Mouse (Mus musculus) neural tube, embryonic 14.5 days (tissue): ENCODE measurements around the gene Mydgf. TPM values are rescaled to one million over a fixed set of nuclear protein-coding genes. Genes with fewer than 3 reads are reported as not detected.

Source experiments
- ATAC-seq: fragments of 200-750 bp; cut with Nextera tagmentation; 2 replicates; pipeline ENCODE4 v1.8.0; 2017; ENCODE audit warnings: low read depth, mild to moderate bottlenecking, moderate TSS enrichment, moderate library complexity
- H3K27ac ChIP-seq: fragments of 300-500 bp; sonication (generic); 2 replicates; pipeline ENCODE4 v1.5.1; 2014; ENCODE audit warnings: low read depth, mild to moderate bottlenecking, control low read depth, low read length, moderate library complexity, mixed read lengths
- H3K27me3 ChIP-seq: fragments of 300-500 bp; sonication (generic); 2 replicates; pipeline ENCODE4 v1.6.1; 2014; ENCODE audit warnings: low read length; ENCODE audit not compliant: control insufficient read depth, insufficient read depth
- H3K36me3 ChIP-seq: fragments of 300-500 bp; sonication (generic); 2 replicates; pipeline ENCODE4 v1.6.1; 2014; ENCODE audit warnings: low read length, mixed read lengths; ENCODE audit not compliant: control insufficient read depth, insufficient read depth
- H3K4me1 ChIP-seq: fragments of 300-500 bp; sonication (generic); 2 replicates; pipeline ENCODE4 v1.6.1; 2014; ENCODE audit warnings: low read length; ENCODE audit not compliant: control insufficient read depth, insufficient read depth
- H3K4me2 ChIP-seq: fragments of 300-500 bp; sonication (generic); 2 replicates; pipeline ENCODE4 v1.6.1; 2014; ENCODE audit warnings: mild to moderate bottlenecking, low read depth, low read length, control low read depth
- H3K4me3 ChIP-seq: fragments of 300-500 bp; sonication (generic); 2 replicates; pipeline ENCODE4 v1.5.1; 2014; ENCODE audit warnings: low read depth, low read length, control low read depth, mixed read lengths
- H3K9ac ChIP-seq: fragments of 300-500 bp; sonication (generic); replicated peaks from 2 replicates; pipeline ENCODE4 v1.6.1; 2014; ENCODE audit warnings: low read depth, mild to moderate bottlenecking, control low read depth, low read length, mixed read lengths
- H3K9me3 ChIP-seq: fragments of 300-500 bp; sonication (generic); 2 replicates; pipeline ENCODE4 v1.6.1; 2016; ENCODE audit warnings: low read length; ENCODE audit not compliant: control insufficient read depth
- WGBS: fragments of 180-500 bp; shearing (Covaris S2); extraction: QIAGEN DNeasy Blood & Tissue Kit; methylation state at CpG from one replicate; pipeline ENCODE4 v1.1.7; 2014; 5-methylcytosine and 5-hydroxymethylcytosine counted together
- polyA plus RNA-seq: library from polyadenylated mRNA; unstranded; fragments of >200 nt; fragmentation: Nextera tagmentation; extraction: Ambion mirVana; gene quantifications from 2 replicates; pipeline ENCODE4 v1.2.1, GENCODE M21; 2014

Mydgf gene
- polyA plus RNA-seq, 1 experiment from 2014 or later: 68.6 TPM

GRCm38 (mm10) chr17:56173401-56174046 lies 10.2 kb downstream of the Mydgf start:
- H3K36me3 ChIP-seq: peaks cover 20% of the 10 kb centered on the region
- H3K4me2 ChIP-seq: no peak overlapping the region
- H3K9me3 ChIP-seq: no peaks in the 10 kb centered on the region
- 58% methylated on average over 10 of the region's 10 CpGs for WGBS
- H3K4me3 ChIP-seq: no peak overlapping the region
- ATAC-seq: no peak
- no peaks in the 10 kb centered on the region for H3K4me1 ChIP-seq
- H3K9ac ChIP-seq: no peak overlapping the region
- H3K27ac ChIP-seq: no peak overlapping the region
- H3K27me3 ChIP-seq: no peaks in the 10 kb centered on the region

GRCm38 (mm10) chr17:56171881-56172280 lies 11.8 kb downstream of the Mydgf start:
- ATAC-seq: no peak
- H3K4me3 ChIP-seq: no peak overlapping the region
- no peaks in the 10 kb centered on the region for H3K4me1 ChIP-seq
- H3K27me3 ChIP-seq: no peaks in the 10 kb centered on the region
- H3K9me3 ChIP-seq: no peaks in the 10 kb centered on the region
- 93% methylated on average over 17 of the region's 17 CpGs for WGBS
- no peak overlapping the region for H3K4me2 ChIP-seq
- no peak overlapping the region for H3K27ac ChIP-seq
- no peak overlapping the region for H3K9ac ChIP-seq
- H3K36me3 ChIP-seq: peaks cover 8% of the 10 kb centered on the region; the same call in 1 of the 2 replicates

GRCm38 (mm10) chr17:56171456-56171855 lies 12.3 kb downstream of the Mydgf start:
- H3K4me3 ChIP-seq: no peak overlapping the region
- H3K27ac ChIP-seq: no peak overlapping the region
- no peaks in the 10 kb centered on the region for H3K27me3 ChIP-seq
- no peak overlapping the region for H3K9ac ChIP-seq
- no peaks in the 10 kb centered on the region for H3K9me3 ChIP-seq
- H3K4me1 ChIP-seq: no peaks in the 10 kb centered on the region
- no peak for ATAC-seq
- H3K4me2 ChIP-seq: no peak overlapping the region
- 77% methylated on average over 9 of the region's 9 CpGs for WGBS
- H3K36me3 ChIP-seq: peaks cover 4% of the 10 kb centered on the region; the same call in 1 of the 2 replicates

- Histone ChIP-seq H3K4me3 (no peak overlapping the region), H3K4me1 (no peaks in the 10 kb centered on the region), H3K27ac (no peak overlapping the region; the same call in 1 of the 2 replicates), H3K9me3 (no peaks in the 10 kb centered on the region), H3K9ac (no peak overlapping the region), H3K36me3 (peaks cover 4% of the 10 kb centered on the region; the same call in 1 of the 2 replicates), H3K4me2 (no peak overlapping the region), H3K27me3 (no peaks in the 10 kb centered on the region)
- WGBS: 13% methylated on average over 10 of the region's 10 CpGs
- ATAC-seq: peak; percentile 29; the same call in 1 of the 2 replicates
These were observed 13.1 kb downstream of the Mydgf start for GRCm38 (mm10) chr17:56170636-56171035.

GRCm38 (mm10) chr17:56169830-56170229 lies 13.9 kb downstream of the Mydgf start:
- Histone ChIP-seq H3K4me2 (no peak overlapping the region), H3K9ac (no peak overlapping the region), H3K4me3 (no peak overlapping the region), H3K27me3 (no peaks in the 10 kb centered on the region), H3K27ac (no peak overlapping the region), H3K36me3 (no peaks in the 10 kb centered on the region), H3K9me3 (no peaks in the 10 kb centered on the region), H3K4me1 (no peaks in the 10 kb centered on the region)
- 66% methylated on average over 6 of the region's 6 CpGs for WGBS
- no peak for ATAC-seq

GRCm38 (mm10) chr17:56165671-56166070 lies 18.0 kb downstream of the Mydgf start:
- no peak for ATAC-seq
- H3K4me2 ChIP-seq: no peak overlapping the region
- no peaks in the 10 kb centered on the region for H3K27me3 ChIP-seq
- peaks cover 10% of the 10 kb centered on the region for H3K4me1 ChIP-seq
- no peaks in the 10 kb centered on the region for H3K36me3 ChIP-seq
- H3K27ac ChIP-seq: 0 out of 2 replicates have a peak overlapping the region, but pooled peaks have one; percentile 10
- no peak overlapping the region for H3K4me3 ChIP-seq
- no peaks in the 10 kb centered on the region for H3K9me3 ChIP-seq
- H3K9ac ChIP-seq: no peak overlapping the region
- 18% methylated on average over 11 of the region's 11 CpGs for WGBS

- WGBS: 81% methylated on average over 3 of the region's 3 CpGs
- Histone ChIP-seq H3K4me3 (no peak overlapping the region), H3K4me1 (peaks cover 10% of the 10 kb centered on the region), H3K27ac (no peak overlapping the region), H3K9me3 (no peaks in the 10 kb centered on the region), H3K36me3 (no peaks in the 10 kb centered on the region), H3K4me2 (no peak overlapping the region), H3K9ac (no peak overlapping the region), H3K27me3 (no peaks in the 10 kb centered on the region)
- no peak for ATAC-seq
These were observed 19.2 kb downstream of the Mydgf start for GRCm38 (mm10) chr17:56164510-56164909.

- Histone ChIP-seq H3K9me3 (no peaks in the 10 kb centered on the region), H3K27ac (no peak overlapping the region), H3K4me1 (peaks cover 10% of the 10 kb centered on the region), H3K9ac (no peak overlapping the region), H3K4me2 (no peak overlapping the region), H3K4me3 (no peak overlapping the region), H3K36me3 (no peaks in the 10 kb centered on the region), H3K27me3 (no peaks in the 10 kb centered on the region)
- 83% methylated on average over 6 of the region's 6 CpGs for WGBS
- ATAC-seq: no peak
These were observed 20.1 kb downstream of the Mydgf start for GRCm38 (mm10) chr17:56163523-56164102.

- H3K4me1 ChIP-seq: peaks cover 10% of the 10 kb centered on the region
These were observed 21.4 kb downstream of the Mydgf start, which contains the start of gene Tnfaip8l1 for GRCm38 (mm10) chr17:56162231-56162774. Gene Tnfaip8l1 (plus strand): TSS chr17:56162477.

More at GRCm38 (mm10) chr17:56162231-56162774, 21.4 kb downstream of the Mydgf start, which contains the start of gene Tnfaip8l1:
- Histone ChIP-seq H3K27ac (0 out of 2 replicates have a peak within 1 kb of the TSS, but pooled peaks have one; percentile 39), H3K27me3 (peaks cover 3% of the 10 kb centered on the region; the same call in 1 of the 2 replicates), H3K4me3 (peak within 1 kb of the TSS; percentile 40), H3K4me2 (peak within 1 kb of the TSS; percentile 68), H3K9me3 (no peaks in the 10 kb centered on the region), H3K36me3 (no peaks in the 10 kb centered on the region), H3K9ac (peak within 1 kb of the TSS; percentile 56)
- 1% methylated on average over 30 of the region's 30 CpGs for WGBS
- ATAC-seq: peak; percentile 97
